Mouse (Mus musculus) heart, embryonic 15.5 days (tissue): Measurements from ENCODE around the gene Dusp14. TPM values are rescaled to one million over a fixed set of nuclear protein-coding genes. Genes with fewer than 3 reads are reported as not detected.

Experiments used
- ATAC-seq: fragments of 200-750 bp; cut with Nextera tagmentation; replicated peaks from 2 replicates; pipeline ENCODE4 v1.8.0; 2017; ENCODE audit warnings: low read depth, moderate TSS enrichment; ENCODE audit not compliant: insufficient number of reproducible peaks, insufficient read depth, low FRiP score
- H3K27ac ChIP-seq: fragments of 300-500 bp; sonication (generic); 2 replicates; pipeline ENCODE4 v1.5.1; 2015; ENCODE audit warnings: mild to moderate bottlenecking, inconsistent platforms
- H3K27me3 ChIP-seq: fragments of 300-500 bp; sonication (generic); 2 replicates; pipeline ENCODE4 v1.6.1; 2015; ENCODE audit warnings: inconsistent platforms
- H3K36me3 ChIP-seq: fragments of 300-500 bp; sonication (generic); 2 replicates; pipeline ENCODE4 v1.6.1; 2015; ENCODE audit warnings: mild to moderate bottlenecking, inconsistent platforms
- H3K4me1 ChIP-seq: fragments of 300-500 bp; sonication (generic); replicated peaks from 2 replicates; pipeline ENCODE4 v1.6.1; 2015; ENCODE audit warnings: inconsistent platforms
- H3K4me2 ChIP-seq: fragments of 300-500 bp; sonication (generic); 2 replicates; pipeline ENCODE4 v1.6.1; 2015; ENCODE audit warnings: inconsistent platforms, mild to moderate bottlenecking, moderate library complexity
- H3K4me3 ChIP-seq: fragments of 300-500 bp; sonication (generic); 2 replicates; pipeline ENCODE4 v1.5.1; 2015; ENCODE audit warnings: mild to moderate bottlenecking, inconsistent platforms
- H3K9ac ChIP-seq: fragments of 300-500 bp; sonication (generic); 2 replicates; pipeline ENCODE4 v1.6.1; 2015; ENCODE audit warnings: mild to moderate bottlenecking, inconsistent platforms
- H3K9me3 ChIP-seq: fragments of 300-500 bp; sonication (generic); replicated peaks from 2 replicates; pipeline ENCODE4 v1.6.1; 2016; ENCODE audit warnings: inconsistent platforms
- WGBS: fragments of 180-500 bp; shearing (Covaris S2); methylation state at CpG from one replicate; pipeline ENCODE4 v1.1.7; 2015; ENCODE audit warnings: mixed read lengths; 5-methylcytosine and 5-hydroxymethylcytosine counted together
- polyA plus RNA-seq: library from polyadenylated mRNA; unstranded; fragments of >200 nt; fragmentation: Nextera tagmentation; extraction: Ambion mirVana; gene quantifications from 2 replicates; pipeline ENCODE4 v1.2.1, GENCODE M21; 2015

Dusp14 gene
- polyA plus RNA-seq, 1 experiment from 2014 or later, result 4.3 TPM

DNA sequence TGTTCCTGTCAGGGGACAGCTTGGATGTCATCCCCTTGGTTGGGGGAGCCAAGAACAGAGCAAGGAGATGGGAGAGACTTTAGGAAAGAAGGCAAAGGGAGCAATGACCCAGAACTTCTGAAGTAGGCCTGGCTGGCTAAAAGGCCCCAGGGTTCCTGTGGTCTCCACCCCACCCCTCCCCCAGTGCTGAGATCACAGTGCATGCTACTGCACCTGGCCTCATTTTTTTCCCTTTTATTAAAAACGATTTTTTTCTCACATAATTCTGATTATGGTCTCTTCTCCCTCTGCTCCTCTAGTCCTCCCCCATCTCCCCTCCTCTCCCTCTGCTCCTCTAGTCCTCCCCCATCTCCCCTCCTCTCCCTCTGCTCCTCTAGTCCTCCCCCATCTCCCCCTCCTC is 24.1 kb downstream of the Dusp14 start:
- Histone ChIP-seq H3K4me3 (no peak overlapping the region), H3K36me3 (peaks cover 12% of the 10 kb centered on the region; the same call in 1 of the 2 replicates), H3K27me3 (peaks cover 8% of the 10 kb centered on the region; the same call in 1 of the 2 replicates), H3K9me3 (no peaks in the 10 kb centered on the region), H3K4me1 (peaks cover 4% of the 10 kb centered on the region; the same call in 1 of the 2 replicates), H3K9ac (no peak overlapping the region), H3K27ac (no peak overlapping the region), H3K4me2 (no peak overlapping the region)
- 29% methylated on average over 1 of the region's 1 CpGs for WGBS
- ATAC-seq, result no peak

DNA sequence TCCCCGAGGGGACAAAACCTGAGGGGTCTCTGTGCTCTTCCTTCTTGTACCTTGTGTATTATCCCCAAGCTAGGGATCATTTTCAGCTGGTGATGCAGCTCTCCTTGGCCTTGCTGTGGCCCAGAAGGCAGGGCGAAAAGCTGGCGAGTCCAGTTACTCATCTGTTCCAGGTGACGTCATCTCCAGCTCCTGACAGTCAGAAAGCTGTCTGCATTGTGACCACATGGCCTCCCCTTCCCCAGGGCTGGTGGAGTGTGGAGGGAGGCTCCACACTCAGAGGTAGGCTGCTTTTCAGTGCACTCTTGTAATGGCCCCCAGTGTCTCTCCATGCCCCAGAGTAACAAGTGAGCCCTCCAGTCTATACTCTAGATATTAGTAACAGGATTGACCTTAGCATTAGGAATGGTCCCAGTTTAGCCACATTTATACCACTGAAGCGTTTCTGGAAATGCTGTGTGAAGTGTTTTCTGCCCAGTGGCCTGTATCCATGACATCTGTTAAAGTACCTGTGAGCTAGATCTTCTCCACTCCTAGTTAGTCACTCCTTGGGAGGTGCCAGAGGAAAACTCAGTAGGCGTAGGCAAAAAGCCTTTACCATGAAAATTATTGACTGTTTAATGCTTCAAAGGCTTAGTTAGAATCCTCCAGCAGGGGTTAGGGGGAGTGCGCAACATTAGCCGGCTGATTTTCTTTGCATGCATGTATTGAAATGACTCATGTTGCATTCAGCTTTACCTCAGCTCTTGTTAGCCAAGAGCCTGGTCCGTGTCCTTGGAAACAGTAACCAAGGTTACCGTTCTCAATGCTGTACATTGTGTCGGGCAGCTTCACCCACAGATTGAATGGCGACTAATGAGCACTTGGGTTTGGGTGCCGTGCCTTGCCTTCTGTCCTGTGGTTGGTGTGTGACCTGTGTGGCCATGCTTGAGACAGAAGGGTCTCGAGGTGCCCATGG is 26.0 kb downstream of the Dusp14 start:
- no peak overlapping the region for H3K4me2 ChIP-seq
- H3K36me3 ChIP-seq, result peaks cover 12% of the 10 kb centered on the region; the same call in 1 of the 2 replicates
- no peak overlapping the region for H3K27ac ChIP-seq
- H3K9me3 ChIP-seq, result no peaks in the 10 kb centered on the region
- 75% methylated on average over 14 of the region's 14 CpGs for WGBS
- H3K4me1 ChIP-seq, result peaks cover 4% of the 10 kb centered on the region; the same call in 1 of the 2 replicates
- no peak overlapping the region for H3K4me3 ChIP-seq
- H3K9ac ChIP-seq, result no peak overlapping the region
- H3K27me3 ChIP-seq, result peaks cover 10% of the 10 kb centered on the region; the same call in 1 of the 2 replicates
- ATAC-seq, result no peak

DNA sequence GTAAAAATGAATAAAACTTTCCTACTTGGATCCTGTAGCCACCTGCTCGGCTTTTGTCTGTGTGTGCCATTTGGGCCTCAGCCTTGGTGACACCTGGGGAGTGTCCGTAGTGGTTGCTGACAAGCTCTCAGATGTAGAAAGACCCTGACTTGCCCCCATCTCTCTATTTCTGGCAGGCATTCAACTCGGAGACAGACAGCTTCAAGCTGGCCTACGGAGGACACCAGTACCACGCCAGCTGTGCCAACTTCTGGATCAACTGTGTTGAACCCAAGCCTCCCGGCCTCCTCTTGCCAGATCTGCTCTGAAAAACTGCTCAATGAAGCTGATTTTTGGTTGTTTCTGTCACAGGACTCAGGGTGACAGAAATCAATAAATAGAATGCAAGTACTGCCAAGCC is 28.4 kb downstream of the Dusp14 start:
- 58% methylated on average over 6 of the region's 6 CpGs for WGBS
- no peak for ATAC-seq
- H3K4me3 ChIP-seq, result no peak overlapping the region

DNA sequence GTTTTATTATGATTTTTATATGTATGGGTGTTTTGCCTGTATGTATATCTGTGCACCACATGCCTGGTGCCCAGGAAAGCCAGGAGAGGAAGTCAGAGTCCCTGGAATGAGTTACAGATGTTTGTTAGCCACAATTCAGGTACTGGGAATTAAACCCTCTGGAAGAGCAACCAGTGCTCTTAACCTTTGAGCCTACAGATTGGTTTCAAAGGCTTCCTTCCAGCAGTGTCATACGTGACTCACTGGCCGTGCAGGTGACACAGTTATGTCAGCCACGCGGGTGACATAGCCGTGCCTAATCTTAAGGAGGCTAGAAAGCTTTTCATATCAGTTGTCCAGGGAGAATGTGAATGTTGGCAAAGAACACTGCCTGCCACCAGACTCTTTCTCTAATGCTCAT is 35.4 kb downstream of the Dusp14 start:
- Histone ChIP-seq H3K9me3 (no peaks in the 10 kb centered on the region), H3K9ac (no peak overlapping the region), H3K4me3 (no peak overlapping the region), H3K36me3 (no peaks in the 10 kb centered on the region; the same call in 1 of the 2 replicates), H3K27ac (no peak overlapping the region), H3K27me3 (peaks cover 60% of the 10 kb centered on the region), H3K4me1 (peaks cover 11% of the 10 kb centered on the region), H3K4me2 (no peak overlapping the region)
- no peak for ATAC-seq
- WGBS, result 69% methylated on average over 5 of the region's 5 CpGs

More for the DNA sequence above, 28.4 kb downstream of the Dusp14 start:
- Histone ChIP-seq H3K36me3 (peaks cover 12% of the 10 kb centered on the region; the same call in 1 of the 2 replicates), H3K9ac (no peak overlapping the region), H3K27me3 (peaks cover 18% of the 10 kb centered on the region; the same call in 1 of the 2 replicates), H3K9me3 (no peaks in the 10 kb centered on the region), H3K4me2 (no peak overlapping the region), H3K4me1 (peaks cover 4% of the 10 kb centered on the region; the same call in 1 of the 2 replicates), H3K27ac (no peak overlapping the region)

DNA sequence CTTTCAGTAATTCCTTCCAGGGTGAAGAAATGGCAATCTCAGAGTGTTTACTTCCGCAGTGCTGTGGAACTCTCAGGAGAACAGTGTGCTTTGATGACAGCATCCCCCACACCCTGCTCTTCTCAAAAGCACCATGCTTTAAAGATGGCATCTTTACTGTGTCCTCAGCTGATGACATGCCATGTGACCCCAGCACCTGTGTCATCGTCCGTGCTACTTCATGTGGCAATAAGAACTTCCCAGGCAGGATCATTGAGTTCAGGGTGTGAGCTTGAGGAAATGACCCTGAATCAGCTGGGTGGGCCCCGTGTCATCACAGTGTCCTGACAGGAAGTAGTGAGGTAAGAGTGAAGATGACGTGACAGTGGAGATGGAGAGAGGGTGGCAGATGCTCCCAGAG is 36.5 kb downstream of the Dusp14 start:
- Histone ChIP-seq H3K9me3 (no peaks in the 10 kb centered on the region), H3K4me1 (peaks cover 22% of the 10 kb centered on the region), H3K27me3 (peaks cover 53% of the 10 kb centered on the region), H3K36me3 (no peaks in the 10 kb centered on the region; the same call in 1 of the 2 replicates), H3K9ac (no peak overlapping the region), H3K4me3 (no peak overlapping the region), H3K4me2 (no peak overlapping the region), H3K27ac (no peak overlapping the region)
- no peak for ATAC-seq
- 77% methylated on average over 5 of the region's 5 CpGs for WGBS

- Histone ChIP-seq H3K27me3 (peaks cover 56% of the 10 kb centered on the region), H3K9ac (no peak overlapping the region), H3K36me3 (peaks cover 4% of the 10 kb centered on the region; the same call in 1 of the 2 replicates), H3K4me3 (no peak overlapping the region), H3K9me3 (no peaks in the 10 kb centered on the region), H3K4me2 (no peak overlapping the region), H3K4me1 (peaks cover 28% of the 10 kb centered on the region), H3K27ac (no peak overlapping the region)
- WGBS, result 55% methylated on average over 9 of the region's 9 CpGs
- ATAC-seq, result no peak
Observed at GRCm38 (mm10) chr11:84031971-84032370, 37.1 kb downstream of the Dusp14 start.

DNA sequence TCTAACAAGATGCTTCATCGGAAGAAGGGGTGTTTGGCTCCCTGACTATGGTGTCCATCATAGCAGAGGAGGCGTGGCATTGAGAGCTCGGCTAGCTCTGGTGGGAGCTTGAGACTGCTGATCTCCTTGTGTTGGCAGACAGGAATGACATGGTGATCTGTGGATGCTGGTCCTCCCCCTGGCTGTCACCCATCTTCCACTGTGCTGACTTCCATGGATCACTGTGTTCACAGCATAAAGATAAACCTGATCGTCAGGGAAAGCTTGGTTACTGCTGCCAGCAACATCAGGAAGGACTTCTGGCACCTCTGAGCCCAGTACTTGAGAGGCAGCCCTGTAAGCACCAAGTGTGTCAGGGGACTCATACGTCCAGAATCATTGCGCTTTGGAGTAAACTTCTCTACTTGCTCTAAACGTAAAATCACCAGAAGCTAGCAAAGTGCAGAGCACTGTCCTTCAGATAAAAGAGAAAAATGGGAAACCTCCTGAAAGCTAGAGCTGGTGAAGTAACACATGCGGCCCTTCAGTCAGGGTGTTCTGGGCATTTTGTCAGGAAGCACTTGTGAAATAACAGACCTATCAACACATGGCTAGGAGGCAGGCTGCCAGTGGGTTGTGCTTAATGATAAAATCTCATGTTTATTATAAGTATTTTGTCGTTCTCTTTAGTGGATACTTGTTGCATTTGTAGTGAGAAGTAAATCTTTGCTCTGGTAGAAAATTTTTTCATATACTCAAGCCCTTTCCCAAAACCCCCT is 40.6 kb downstream of the Dusp14 start:
- peaks cover 68% of the 10 kb centered on the region for H3K27me3 ChIP-seq
- no peak overlapping the region for H3K4me3 ChIP-seq
- peak; percentile 78 for ATAC-seq

DNA sequence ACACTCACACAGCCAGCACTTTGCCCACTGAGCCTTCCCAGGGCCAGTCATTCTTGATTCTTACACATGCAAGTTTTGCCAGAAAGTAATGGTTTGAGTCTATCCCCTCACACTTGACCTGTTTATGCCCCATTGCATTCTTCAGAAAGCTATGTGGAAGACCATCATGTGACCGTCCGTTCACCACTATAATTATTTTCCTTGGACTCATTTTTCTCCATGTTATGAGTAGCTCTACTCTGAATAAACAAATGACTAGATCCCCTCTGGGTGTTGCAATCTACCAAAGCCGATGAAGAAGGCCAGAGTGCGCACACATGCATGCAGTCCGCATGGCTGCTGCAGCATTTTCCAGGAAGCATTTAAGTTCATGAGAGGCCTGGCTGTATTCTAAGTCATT is 41.8 kb downstream of the Dusp14 start:
- no peak for ATAC-seq
- H3K27me3 ChIP-seq, result peaks cover 66% of the 10 kb centered on the region
- WGBS, result 87% methylated on average over 5 of the region's 5 CpGs
- H3K4me3 ChIP-seq, result no peak overlapping the region
- peaks cover 40% of the 10 kb centered on the region for H3K36me3 ChIP-seq
- no peak overlapping the region for H3K9ac ChIP-seq
- H3K4me1 ChIP-seq, result peaks cover 29% of the 10 kb centered on the region
- no peak overlapping the region for H3K27ac ChIP-seq
- H3K4me2 ChIP-seq, result no peak overlapping the region
- H3K9me3 ChIP-seq, result no peaks in the 10 kb centered on the region

More for the DNA sequence above, 40.6 kb downstream of the Dusp14 start:
- WGBS, result 29% methylated on average over 9 of the region's 9 CpGs
- Histone ChIP-seq H3K36me3 (peaks cover 31% of the 10 kb centered on the region), H3K4me1 (peaks cover 29% of the 10 kb centered on the region), H3K4me2 (peak overlapping the region; percentile 43), H3K27ac (peak overlapping the region; percentile 78), H3K9me3 (no peaks in the 10 kb centered on the region), H3K9ac (no peak overlapping the region)

- ATAC-seq, result no peak
- no peak overlapping the region for H3K4me2 ChIP-seq
- H3K4me3 ChIP-seq, result no peak overlapping the region
- no peaks in the 10 kb centered on the region for H3K27me3 ChIP-seq
- H3K4me1 ChIP-seq, result no peaks in the 10 kb centered on the region
- WGBS, result 76% methylated on average over 7 of the region's 7 CpGs
- H3K9me3 ChIP-seq, result no peaks in the 10 kb centered on the region
- no peak overlapping the region for H3K9ac ChIP-seq
- no peak overlapping the region for H3K27ac ChIP-seq
- peaks cover 14% of the 10 kb centered on the region; the same call in 1 of the 2 replicates for H3K36me3 ChIP-seq
Observed at GRCm38 (mm10) chr11:84016810-84017508, 52.1 kb downstream of the Dusp14 start.

- Histone ChIP-seq H3K27ac (no peak overlapping the region), H3K27me3 (no peaks in the 10 kb centered on the region), H3K4me3 (no peak overlapping the region), H3K9ac (no peak overlapping the region), H3K4me1 (no peaks in the 10 kb centered on the region), H3K9me3 (no peaks in the 10 kb centered on the region), H3K4me2 (no peak overlapping the region), H3K36me3 (peaks cover 14% of the 10 kb centered on the region; the same call in 1 of the 2 replicates)
- WGBS, result 75% methylated on average over 6 of the region's 6 CpGs
- ATAC-seq, result no peak
Observed at GRCm38 (mm10) chr11:84016147-84016809, 52.8 kb downstream of the Dusp14 start.
